Mouse (Mus musculus) heart, embryonic 10.5 days (tissue): ENCODE results near the gene March10. TPM values are rescaled to one million over a fixed set of nuclear protein-coding genes. Genes with fewer than 3 reads are reported as not detected.

ENCODE experiments used
- DNase-seq: peaks from one replicate; pipeline ENCODE4 v3.0.0-alpha.2; 2017; ENCODE audit warnings: low spot score
- H3K27ac ChIP-seq: fragments of 300-500 bp; sonication (generic); 2 replicates; pipeline ENCODE4 v1.5.1; 2016; ENCODE audit warnings: mild to moderate bottlenecking
- H3K27me3 ChIP-seq: fragments of 300-500 bp; sonication (generic); 2 replicates; pipeline ENCODE4 v1.6.1; 2016; ENCODE audit warnings: mild to moderate bottlenecking; ENCODE audit not compliant: poor library complexity, insufficient read depth, severe bottlenecking
- H3K36me3 ChIP-seq: fragments of 300-500 bp; sonication (generic); 2 replicates; pipeline ENCODE4 v1.6.1; 2016; ENCODE audit warnings: mild to moderate bottlenecking, moderate library complexity
- H3K4me1 ChIP-seq: fragments of 300-500 bp; sonication (generic); 2 replicates; pipeline ENCODE4 v1.6.1; 2016; ENCODE audit warnings: mild to moderate bottlenecking
- H3K4me3 ChIP-seq: fragments of 300-500 bp; sonication (generic); 2 replicates; pipeline ENCODE4 v1.5.1; 2016; ENCODE audit warnings: mild to moderate bottlenecking, moderate library complexity
- H3K9me3 ChIP-seq: fragments of 300-500 bp; sonication (generic); 2 replicates; pipeline ENCODE4 v1.6.1; 2016; ENCODE audit warnings: mild to moderate bottlenecking, moderate library complexity
- WGBS: fragments of 180-500 bp; shearing (Covaris S2); methylation state at CpG from one replicate; pipeline ENCODE4 v1.1.7; 2016; 5-methylcytosine and 5-hydroxymethylcytosine counted together
- polyA plus RNA-seq: library from polyadenylated mRNA; unstranded; fragments of >200 nt; fragmentation: Nextera tagmentation; extraction: Ambion mirVana; gene quantifications from 2 replicates; pipeline ENCODE4 v1.2.1, GENCODE M21; 2016

Gene March10
- polyA plus RNA-seq, 1 experiment from 2014 or later: 0.40 TPM

DNA sequence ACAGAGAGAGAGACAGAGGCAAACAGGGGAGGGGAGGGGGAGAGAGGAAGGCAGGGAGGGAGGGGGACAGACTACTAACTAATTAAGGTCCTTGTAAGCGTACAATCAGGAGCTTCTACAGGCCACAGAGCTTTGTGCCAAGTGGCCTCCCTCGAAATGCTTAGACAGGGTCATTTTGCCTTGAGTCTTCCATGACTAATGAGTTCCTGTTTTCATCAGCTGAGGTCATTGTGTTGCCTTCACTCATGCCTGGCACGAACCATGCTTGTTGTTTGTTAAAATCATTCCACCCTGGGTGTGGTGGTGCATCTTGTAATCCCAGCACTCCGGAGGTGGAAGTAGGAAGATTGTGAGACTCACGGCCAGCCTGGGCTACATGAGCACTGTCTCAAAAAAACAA lies 3.4 kb upstream of the March10 start:
- Histone ChIP-seq H3K27ac (no peak overlapping the region), H3K4me1 (peaks cover 20% of the 10 kb centered on the region), H3K4me3 (no peak overlapping the region), H3K27me3 (peaks cover 13% of the 10 kb centered on the region), H3K9me3 (no peaks in the 10 kb centered on the region), H3K36me3 (no peaks in the 10 kb centered on the region)
- DNase-seq: no peak
- WGBS: 65% methylated on average over 5 of the region's 5 CpGs

GRCm38 (mm10) chr11:105457041-105457440 lies 506 bp upstream of the March10 start:
- Histone ChIP-seq H3K27ac (no peak overlapping the region), H3K36me3 (no peaks in the 10 kb centered on the region), H3K9me3 (no peaks in the 10 kb centered on the region), H3K27me3 (peaks cover 13% of the 10 kb centered on the region), H3K4me3 (peak overlapping the region; percentile 63), H3K4me1 (peaks cover 8% of the 10 kb centered on the region)
- DNase-seq: no peak
- 75% methylated on average over 7 of the region's 7 CpGs for WGBS

DNA sequence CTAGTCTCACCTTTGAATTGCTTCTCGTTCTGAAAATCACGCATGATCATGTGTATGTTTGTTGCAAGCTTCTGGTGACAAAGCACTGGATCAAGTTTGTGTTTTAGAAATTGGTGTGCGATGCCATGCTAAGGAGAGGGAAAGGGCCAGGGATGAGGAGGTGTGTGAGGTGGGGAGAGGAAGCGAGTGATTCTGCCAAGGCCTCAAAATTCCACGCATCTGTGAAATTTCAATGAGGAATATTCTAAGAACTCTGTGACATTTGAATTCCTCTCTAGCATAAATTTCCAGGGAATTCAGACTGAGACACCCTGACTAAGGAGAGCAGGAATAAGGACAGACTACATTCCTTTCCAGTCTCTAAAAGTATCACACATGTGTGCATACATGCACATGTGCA lies 1.4 kb downstream of the March10 start:
- Histone ChIP-seq H3K27ac (no peak overlapping the region), H3K27me3 (peaks cover 13% of the 10 kb centered on the region), H3K4me1 (peaks cover 12% of the 10 kb centered on the region), H3K4me3 (no peak overlapping the region), H3K9me3 (no peaks in the 10 kb centered on the region), H3K36me3 (no peaks in the 10 kb centered on the region)
- WGBS: 90% methylated on average over 5 of the region's 5 CpGs
- no peak for DNase-seq

GRCm38 (mm10) chr11:105453084-105453483 lies 3.5 kb downstream of the March10 start:
- Histone ChIP-seq H3K27me3 (peaks cover 13% of the 10 kb centered on the region), H3K4me3 (no peak overlapping the region), H3K9me3 (no peaks in the 10 kb centered on the region), H3K4me1 (peaks cover 30% of the 10 kb centered on the region), H3K36me3 (no peaks in the 10 kb centered on the region), H3K27ac (no peak overlapping the region)
- WGBS: 86% methylated on average over 4 of the region's 4 CpGs
- peak; percentile 36 for DNase-seq

DNA sequence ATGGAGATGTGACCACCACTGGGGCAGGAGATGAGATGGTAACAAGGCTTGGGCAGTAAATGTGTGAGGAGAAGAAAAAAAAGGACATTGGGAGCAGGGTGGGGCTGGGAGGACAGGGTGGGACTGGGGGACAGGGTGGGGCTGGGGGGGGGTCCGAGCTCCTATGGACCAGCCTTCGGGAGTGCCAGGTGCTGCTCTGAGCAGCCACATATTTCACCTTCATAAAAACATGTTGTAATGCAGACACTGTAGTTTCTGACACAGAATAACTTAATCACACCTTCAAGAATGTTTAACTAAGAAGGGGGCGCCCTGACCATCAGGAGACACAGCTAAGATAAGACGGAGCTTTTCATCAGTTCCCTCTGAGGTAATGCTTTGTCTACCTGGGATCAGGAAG lies 4.0 kb downstream of the March10 start:
- 69% methylated on average over 4 of the region's 4 CpGs for WGBS

GRCm38 (mm10) chr11:105451553-105452135 lies 4.9 kb downstream of the March10 start:
- H3K27ac ChIP-seq: no peak overlapping the region
- 77% methylated on average over 7 of the region's 7 CpGs for WGBS
- no peak overlapping the region for H3K4me3 ChIP-seq
- peaks cover 37% of the 10 kb centered on the region for H3K4me1 ChIP-seq
- 0 out of 2 replicates have a peak, but pooled peaks cover 4% of the 10 kb centered on the region for H3K27me3 ChIP-seq
- H3K9me3 ChIP-seq: no peaks in the 10 kb centered on the region
- H3K36me3 ChIP-seq: no peaks in the 10 kb centered on the region
- peak; percentile 51 for DNase-seq

More for the DNA sequence above, 4.0 kb downstream of the March10 start:
- Histone ChIP-seq H3K9me3 (no peaks in the 10 kb centered on the region), H3K27me3 (peaks cover 10% of the 10 kb centered on the region), H3K4me1 (peaks cover 36% of the 10 kb centered on the region), H3K4me3 (no peak overlapping the region), H3K36me3 (no peaks in the 10 kb centered on the region), H3K27ac (no peak overlapping the region)
- DNase-seq: peak; percentile 24

DNA sequence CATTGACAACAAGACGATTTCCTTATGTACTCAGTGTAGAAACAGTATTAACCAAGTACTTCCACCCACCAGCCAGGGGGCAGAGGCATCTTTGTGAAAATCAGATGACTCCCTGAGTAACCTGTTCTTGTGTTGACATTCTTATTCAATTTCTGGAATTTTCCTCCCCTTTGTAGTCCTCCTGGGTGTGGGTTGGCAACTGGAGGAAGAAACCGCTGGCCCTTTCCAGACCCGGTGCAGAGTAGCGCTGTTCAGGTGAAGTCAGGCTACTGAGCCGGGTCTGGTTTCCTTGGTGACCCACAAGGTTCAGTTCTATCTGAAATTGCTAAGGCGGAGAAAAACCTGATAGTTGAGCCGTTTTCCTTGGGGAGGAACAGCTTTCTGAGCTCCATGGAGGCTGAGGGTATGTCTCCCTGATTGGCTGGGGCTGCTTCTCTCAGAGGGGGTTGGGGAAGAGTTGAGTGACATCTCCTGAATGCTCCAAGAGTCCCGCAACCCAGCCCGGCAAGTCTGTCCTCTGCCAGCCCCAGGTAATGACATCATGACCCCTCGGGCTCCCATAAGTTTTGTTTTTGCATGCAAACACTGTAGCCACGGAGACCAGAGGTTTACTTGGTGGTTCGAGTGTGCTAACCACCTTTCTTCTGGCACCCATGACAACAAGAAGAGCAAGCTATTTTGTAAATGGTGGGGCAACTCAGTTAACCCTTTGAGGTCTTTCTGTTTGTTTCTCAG lies 6.8 kb downstream of the March10 start:
- Histone ChIP-seq H3K27ac (0 out of 2 replicates have a peak overlapping the region, but pooled peaks have one; percentile 7), H3K36me3 (no peaks in the 10 kb centered on the region), H3K4me1 (peaks cover 32% of the 10 kb centered on the region), H3K9me3 (no peaks in the 10 kb centered on the region), H3K27me3 (no peaks in the 10 kb centered on the region), H3K4me3 (no peak overlapping the region)
- no peak for DNase-seq
- WGBS: 52% methylated on average over 12 of the region's 12 CpGs

- DNase-seq: no peak
- no peaks in the 10 kb centered on the region for H3K27me3 ChIP-seq
- WGBS: 79% methylated on average over 6 of the region's 6 CpGs
- no peaks in the 10 kb centered on the region for H3K36me3 ChIP-seq
- peaks cover 41% of the 10 kb centered on the region for H3K4me1 ChIP-seq
- H3K4me3 ChIP-seq: no peak overlapping the region
- H3K27ac ChIP-seq: peak overlapping the region; percentile 30; the same call in 1 of the 2 replicates
- H3K9me3 ChIP-seq: no peaks in the 10 kb centered on the region
These were observed 8.9 kb downstream of the March10 start for GRCm38 (mm10) chr11:105447661-105448060.

- WGBS: 86% methylated on average over 5 of the region's 5 CpGs
- H3K27ac ChIP-seq: no peak overlapping the region
These were observed 10.3 kb downstream of the March10 start for GRCm38 (mm10) chr11:105446221-105446620.

DNA sequence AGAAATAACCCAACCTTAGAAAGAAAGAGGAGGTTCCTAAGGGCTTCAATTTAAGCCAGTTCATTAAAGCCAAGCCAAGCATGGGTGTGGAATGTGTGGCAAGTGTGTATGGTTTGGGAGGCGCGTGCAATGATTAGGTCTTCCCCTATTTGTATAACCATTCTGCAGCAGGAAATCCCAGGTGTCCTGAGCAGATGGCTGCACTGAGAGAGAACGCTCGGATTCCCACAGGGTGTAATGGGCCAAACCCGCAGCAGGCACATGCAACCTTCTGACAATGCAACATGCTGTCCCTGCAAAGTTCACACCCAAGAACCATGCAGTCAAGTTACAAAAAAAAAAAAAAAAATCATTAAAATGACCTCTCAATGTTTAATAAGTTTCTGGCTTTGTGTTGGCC lies 10.8 kb downstream of the March10 start:
- Histone ChIP-seq H3K9me3 (no peaks in the 10 kb centered on the region), H3K36me3 (no peaks in the 10 kb centered on the region), H3K27me3 (no peaks in the 10 kb centered on the region), H3K4me1 (peaks cover 41% of the 10 kb centered on the region), H3K4me3 (no peak overlapping the region), H3K27ac (no peak overlapping the region)
- WGBS: 91% methylated on average over 5 of the region's 5 CpGs
- no peak for DNase-seq

More at GRCm38 (mm10) chr11:105446221-105446620, 10.3 kb downstream of the March10 start:
- no peak for DNase-seq
- peaks cover 41% of the 10 kb centered on the region for H3K4me1 ChIP-seq
- no peaks in the 10 kb centered on the region for H3K27me3 ChIP-seq
- no peak overlapping the region for H3K4me3 ChIP-seq
- H3K36me3 ChIP-seq: no peaks in the 10 kb centered on the region
- H3K9me3 ChIP-seq: no peaks in the 10 kb centered on the region

- H3K36me3 ChIP-seq: no peaks in the 10 kb centered on the region
- H3K4me1 ChIP-seq: peaks cover 36% of the 10 kb centered on the region
- 74% methylated on average over 6 of the region's 6 CpGs for WGBS
- H3K4me3 ChIP-seq: no peak overlapping the region
- H3K9me3 ChIP-seq: no peaks in the 10 kb centered on the region
- no peak overlapping the region for H3K27ac ChIP-seq
- H3K27me3 ChIP-seq: no peaks in the 10 kb centered on the region
- no peak for DNase-seq
These were observed 11.6 kb downstream of the March10 start for GRCm38 (mm10) chr11:105444929-105445328.

DNA sequence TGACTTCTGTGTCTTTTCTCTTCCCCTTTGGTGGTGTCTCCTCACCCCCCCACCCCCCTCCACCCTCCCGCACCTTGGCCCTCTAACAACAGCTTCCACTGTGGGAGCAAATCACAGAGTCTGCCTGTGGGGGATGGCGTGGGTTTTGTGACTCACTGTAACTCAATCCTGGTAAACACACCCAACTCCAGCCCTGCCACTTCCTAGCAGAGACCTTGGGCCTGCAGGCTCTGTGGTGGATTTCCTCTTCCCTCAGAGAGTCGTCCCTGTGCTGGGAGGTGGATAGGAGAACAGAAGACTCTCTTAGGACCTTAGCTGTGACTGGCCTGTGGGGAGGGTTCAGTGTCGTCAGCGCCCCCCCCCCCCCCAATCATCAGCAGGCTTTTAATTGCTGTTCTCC lies 13.0 kb downstream of the March10 start:
- no peaks in the 10 kb centered on the region for H3K36me3 ChIP-seq
- H3K27ac ChIP-seq: peak overlapping the region; percentile 30; the same call in 1 of the 2 replicates
- DNase-seq: no peak
- no peak overlapping the region for H3K4me3 ChIP-seq
- H3K27me3 ChIP-seq: no peaks in the 10 kb centered on the region
- WGBS: 56% methylated on average over 5 of the region's 5 CpGs
- peaks cover 22% of the 10 kb centered on the region for H3K4me1 ChIP-seq
- H3K9me3 ChIP-seq: no peaks in the 10 kb centered on the region

DNA sequence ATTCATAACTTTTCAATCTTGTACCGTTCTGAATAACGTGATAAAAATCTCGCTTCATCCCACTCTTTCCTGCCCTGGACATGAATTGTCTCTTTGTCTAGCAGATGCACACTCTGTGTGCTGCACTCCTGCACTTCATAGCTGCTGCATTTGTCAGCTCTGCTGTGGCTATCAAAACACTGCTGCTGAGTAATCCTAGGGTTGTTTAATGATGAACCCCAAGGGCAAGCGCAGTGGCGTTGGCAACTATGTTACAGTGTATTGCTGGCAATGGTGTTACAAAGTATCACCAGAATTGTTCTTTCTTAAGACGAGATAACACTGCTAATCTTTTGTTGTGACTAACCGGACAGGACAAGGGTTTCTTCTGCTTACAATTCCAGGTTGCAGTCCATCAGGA lies 16.7 kb downstream of the March10 start:
- H3K4me3 ChIP-seq: no peak overlapping the region
- peaks cover 10% of the 10 kb centered on the region for H3K4me1 ChIP-seq
- H3K27me3 ChIP-seq: no peaks in the 10 kb centered on the region
- H3K36me3 ChIP-seq: no peaks in the 10 kb centered on the region
- 63% methylated on average over 7 of the region's 7 CpGs for WGBS
- H3K9me3 ChIP-seq: no peaks in the 10 kb centered on the region
- no peak overlapping the region for H3K27ac ChIP-seq
- DNase-seq: no peak
